Mouse (Mus musculus): Measurements from ENCODE around the gene Sh3glb1. TPM values are rescaled to one million over a fixed set of nuclear protein-coding genes. Genes with fewer than 3 reads are reported as not detected.

The Sh3glb1 gene
- polyA plus RNA-seq, 1 experiment from 2014 or later = 115 TPM

- WGBS = 87% methylated on average over 5 of the region's 5 CpGs
- no peak overlapping the region for H3K4me2 ChIP-seq (replicated peaks)
- no peak for ATAC-seq (ENCODE audit: low FRiP score)
These were observed 38.6 kb downstream of the Sh3glb1 start for GRCm38 (mm10) chr3:144681542-144681941.

GRCm38 (mm10) chr3:144679701-144680159 lies 40.4 kb downstream of the Sh3glb1 start:
- ATAC-seq (ENCODE audit: low FRiP score) = no peak
- no peak overlapping the region for H3K27ac ChIP-seq

More at GRCm38 (mm10) chr3:144681542-144681941, 38.6 kb downstream of the Sh3glb1 start:
- Histone ChIP-seq H3K9me3 (replicated peaks) (no peaks in the 10 kb centered on the region), H3K36me3 (no peaks in the 10 kb centered on the region; the same call in 1 of the 2 replicates), H3K27ac (no peak overlapping the region), H3K4me1 (no peaks in the 10 kb centered on the region), H3K4me3 (no peak overlapping the region), H3K27me3 (no peaks in the 10 kb centered on the region), H3K9ac (no peak overlapping the region)

GRCm38 (mm10) chr3:144679137-144679536 lies 41.0 kb downstream of the Sh3glb1 start:
- no peak overlapping the region for H3K27ac ChIP-seq
- H3K27me3 ChIP-seq = no peaks in the 10 kb centered on the region
- WGBS = 74% methylated on average over 4 of the region's 4 CpGs
- H3K4me1 ChIP-seq = no peaks in the 10 kb centered on the region
- no peak for ATAC-seq (ENCODE audit: low FRiP score)
- H3K9me3 ChIP-seq (replicated peaks) = no peaks in the 10 kb centered on the region
- H3K4me2 ChIP-seq (replicated peaks) = no peak overlapping the region
- no peak overlapping the region for H3K4me3 ChIP-seq
- H3K36me3 ChIP-seq = no peaks in the 10 kb centered on the region
- H3K9ac ChIP-seq = no peak overlapping the region

More at GRCm38 (mm10) chr3:144679701-144680159, 40.4 kb downstream of the Sh3glb1 start:
- Histone ChIP-seq H3K9me3 (replicated peaks) (no peaks in the 10 kb centered on the region), H3K36me3 (no peaks in the 10 kb centered on the region), H3K4me1 (no peaks in the 10 kb centered on the region), H3K4me3 (no peak overlapping the region), H3K27me3 (no peaks in the 10 kb centered on the region), H3K9ac (no peak overlapping the region), H3K4me2 (replicated peaks) (no peak overlapping the region)
- 83% methylated on average over 8 of the region's 8 CpGs for WGBS

- ATAC-seq (ENCODE audit: low FRiP score) = no peak
- Histone ChIP-seq H3K4me3 (no peak overlapping the region), H3K9ac (no peak overlapping the region), H3K36me3 (no peaks in the 10 kb centered on the region), H3K4me1 (no peaks in the 10 kb centered on the region), H3K4me2 (replicated peaks) (no peak overlapping the region), H3K27ac (no peak overlapping the region), H3K27me3 (no peaks in the 10 kb centered on the region), H3K9me3 (replicated peaks) (no peaks in the 10 kb centered on the region)
- WGBS = 96% methylated on average over 6 of the region's 6 CpGs
These were observed 42.4 kb downstream of the Sh3glb1 start for GRCm38 (mm10) chr3:144677751-144678150.

GRCm38 (mm10) chr3:144676249-144676648 lies 43.9 kb downstream of the Sh3glb1 start:
- Histone ChIP-seq H3K27me3 (no peaks in the 10 kb centered on the region), H3K9ac (no peak overlapping the region), H3K9me3 (replicated peaks) (no peaks in the 10 kb centered on the region), H3K4me2 (replicated peaks) (no peak overlapping the region), H3K4me1 (no peaks in the 10 kb centered on the region), H3K36me3 (no peaks in the 10 kb centered on the region), H3K4me3 (no peak overlapping the region), H3K27ac (no peak overlapping the region)
- WGBS = 78% methylated on average over 9 of the region's 9 CpGs
- no peak for ATAC-seq (ENCODE audit: low FRiP score)

GRCm38 (mm10) chr3:144672016-144672415 lies 48.1 kb downstream of the Sh3glb1 start:
- no peak overlapping the region for H3K4me3 ChIP-seq

GRCm38 (mm10) chr3:144669944-144670874 lies 49.9 kb downstream of the Sh3glb1 start:
- no peak for ATAC-seq (ENCODE audit: low FRiP score)
- Histone ChIP-seq H3K4me1 (peaks cover 2% of the 10 kb centered on the region), H3K4me2 (replicated peaks) (no peak overlapping the region), H3K9me3 (replicated peaks) (no peaks in the 10 kb centered on the region), H3K27ac (no peak overlapping the region), H3K4me3 (no peak overlapping the region), H3K27me3 (no peaks in the 10 kb centered on the region), H3K36me3 (no peaks in the 10 kb centered on the region), H3K9ac (no peak overlapping the region)
- 61% methylated on average over 14 of the region's 14 CpGs for WGBS

More at GRCm38 (mm10) chr3:144672016-144672415, 48.1 kb downstream of the Sh3glb1 start:
- Histone ChIP-seq H3K36me3 (no peaks in the 10 kb centered on the region), H3K27me3 (no peaks in the 10 kb centered on the region), H3K9ac (no peak overlapping the region), H3K4me1 (no peaks in the 10 kb centered on the region), H3K9me3 (replicated peaks) (no peaks in the 10 kb centered on the region), H3K27ac (no peak overlapping the region), H3K4me2 (replicated peaks) (no peak overlapping the region)
- WGBS = 76% methylated on average over 8 of the region's 8 CpGs
- ATAC-seq (ENCODE audit: low FRiP score) = no peak

GRCm38 (mm10) chr3:144669457-144669864 lies 50.7 kb downstream of the Sh3glb1 start:
- 81% methylated on average over 11 of the region's 11 CpGs for WGBS
- no peaks in the 10 kb centered on the region for H3K9me3 ChIP-seq (replicated peaks)
- H3K4me1 ChIP-seq = peaks cover 10% of the 10 kb centered on the region
- H3K9ac ChIP-seq = no peak overlapping the region
- ATAC-seq (ENCODE audit: low FRiP score) = no peak
- no peaks in the 10 kb centered on the region for H3K36me3 ChIP-seq
- H3K27me3 ChIP-seq = no peaks in the 10 kb centered on the region
- H3K4me2 ChIP-seq (replicated peaks) = no peak overlapping the region
- H3K27ac ChIP-seq = no peak overlapping the region
- H3K4me3 ChIP-seq = no peak overlapping the region

- no peak overlapping the region for H3K4me2 ChIP-seq (replicated peaks)
- no peaks in the 10 kb centered on the region for H3K36me3 ChIP-seq
- no peaks in the 10 kb centered on the region for H3K9me3 ChIP-seq (replicated peaks)
- WGBS = 56% methylated on average over 2 of the region's 2 CpGs
- no peak overlapping the region for H3K27ac ChIP-seq
- no peak overlapping the region for H3K9ac ChIP-seq
- H3K4me1 ChIP-seq = peaks cover 12% of the 10 kb centered on the region
- H3K4me3 ChIP-seq = no peak overlapping the region
- H3K27me3 ChIP-seq = no peaks in the 10 kb centered on the region
- no peak for ATAC-seq (ENCODE audit: low FRiP score)
These were observed 51.2 kb downstream of the Sh3glb1 start for GRCm38 (mm10) chr3:144668949-144669348.

GRCm38 (mm10) chr3:144668039-144668438 lies 52.1 kb downstream of the Sh3glb1 start:
- Histone ChIP-seq H3K27me3 (no peaks in the 10 kb centered on the region), H3K4me3 (no peak overlapping the region), H3K4me1 (peaks cover 12% of the 10 kb centered on the region), H3K9ac (no peak overlapping the region), H3K4me2 (replicated peaks) (no peak overlapping the region), H3K9me3 (replicated peaks) (no peaks in the 10 kb centered on the region), H3K36me3 (no peaks in the 10 kb centered on the region), H3K27ac (no peak overlapping the region)
- ATAC-seq (ENCODE audit: low FRiP score) = no peak
- 91% methylated on average over 9 of the region's 9 CpGs for WGBS

- 47% methylated on average over 22 of the region's 22 CpGs for WGBS
- Histone ChIP-seq H3K27me3 (no peaks in the 10 kb centered on the region), H3K4me3 (no peak overlapping the region), H3K27ac (0 out of 2 replicates have a peak overlapping the region, but pooled peaks have one; percentile 40), H3K9ac (no peak overlapping the region), H3K4me1 (peaks cover 12% of the 10 kb centered on the region), H3K36me3 (no peaks in the 10 kb centered on the region), H3K4me2 (replicated peaks) (peak overlapping the region; percentile 21), H3K9me3 (replicated peaks) (no peaks in the 10 kb centered on the region)
- ATAC-seq (ENCODE audit: low FRiP score) = peak; percentile 77; the same call in 1 of the 2 replicates
These were observed 55.5 kb downstream of the Sh3glb1 start for GRCm38 (mm10) chr3:144664363-144665299.
